Mouse (Mus musculus) c-Kit-positive CD71-positive TER-119-positive erythroid progenitor cells, embryonic 14.5 days (primary cell): ENCODE results near the gene Arel1.

ENCODE experiments used
- DNase-seq: peaks from one replicate; pipeline ENCODE4 v3.0.0-alpha.2; 2013; ENCODE audit warnings: low spot score

The Arel1 gene

DNA sequence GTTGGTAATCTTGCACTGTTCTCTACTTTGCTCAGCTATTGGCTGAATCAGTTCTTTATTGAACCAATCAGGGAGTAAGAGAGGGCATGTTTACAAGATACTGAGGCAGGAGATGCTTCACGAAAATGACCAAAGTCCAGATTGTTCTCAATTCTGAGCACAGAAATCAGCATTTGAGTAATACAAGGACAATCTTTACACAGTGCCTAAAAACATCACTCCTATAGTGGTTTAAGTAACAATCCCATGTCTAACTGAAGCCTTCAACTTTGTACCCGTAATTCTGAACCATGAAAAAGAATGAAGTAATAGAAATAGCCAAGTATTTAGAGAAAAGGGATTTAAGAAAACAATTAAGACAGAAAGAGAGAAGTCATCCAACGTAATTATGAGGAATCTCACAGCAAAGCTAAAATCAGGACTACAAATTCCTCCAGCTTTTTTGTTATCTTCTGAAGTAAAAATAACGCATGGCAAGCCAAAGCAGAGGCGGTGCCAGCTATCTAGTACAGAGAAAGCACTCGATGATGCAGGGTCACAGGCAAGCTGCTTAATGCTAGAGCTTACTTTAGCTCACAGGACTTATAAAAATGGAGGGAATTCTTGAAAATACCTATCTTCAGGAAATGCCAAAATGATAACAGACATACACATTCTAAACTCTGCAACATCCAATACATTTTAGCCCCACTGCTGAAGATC, 22.0 kb downstream of the Arel1 start:
- no peak for DNase-seq

DNA sequence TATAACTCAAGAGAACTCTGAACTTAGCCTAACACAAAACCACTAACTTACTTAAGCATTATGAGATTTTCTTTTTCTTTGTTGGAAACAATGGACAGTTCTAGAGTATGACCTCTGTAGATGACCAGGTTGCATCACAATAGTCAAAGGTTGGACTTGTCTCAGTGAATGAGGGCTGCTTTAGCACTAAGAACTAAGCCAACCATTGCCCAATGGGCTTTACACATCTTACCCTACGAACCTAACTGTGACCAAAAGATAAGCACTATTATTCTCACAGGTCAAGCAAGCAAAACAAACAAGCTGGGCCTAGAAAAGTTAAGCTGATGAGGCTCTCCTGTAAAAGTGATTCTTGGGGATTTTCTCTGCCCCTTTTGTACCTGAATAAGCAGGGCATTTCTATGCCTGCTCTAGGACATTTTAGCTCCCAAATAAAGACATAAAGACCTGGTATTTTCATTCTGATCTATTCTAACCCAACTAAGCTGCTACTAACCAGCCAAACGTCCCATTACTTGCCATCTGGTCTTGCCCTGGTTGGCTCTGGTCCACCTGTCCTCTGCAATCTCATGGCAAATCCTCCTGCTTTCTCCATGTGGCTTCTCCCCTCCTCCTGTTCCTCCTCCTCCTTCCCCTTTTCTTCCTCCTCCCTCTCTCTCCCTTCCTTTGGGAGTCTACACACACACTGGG, 22.7 kb downstream of the Arel1 start:
- DNase-seq = no peak

DNA sequence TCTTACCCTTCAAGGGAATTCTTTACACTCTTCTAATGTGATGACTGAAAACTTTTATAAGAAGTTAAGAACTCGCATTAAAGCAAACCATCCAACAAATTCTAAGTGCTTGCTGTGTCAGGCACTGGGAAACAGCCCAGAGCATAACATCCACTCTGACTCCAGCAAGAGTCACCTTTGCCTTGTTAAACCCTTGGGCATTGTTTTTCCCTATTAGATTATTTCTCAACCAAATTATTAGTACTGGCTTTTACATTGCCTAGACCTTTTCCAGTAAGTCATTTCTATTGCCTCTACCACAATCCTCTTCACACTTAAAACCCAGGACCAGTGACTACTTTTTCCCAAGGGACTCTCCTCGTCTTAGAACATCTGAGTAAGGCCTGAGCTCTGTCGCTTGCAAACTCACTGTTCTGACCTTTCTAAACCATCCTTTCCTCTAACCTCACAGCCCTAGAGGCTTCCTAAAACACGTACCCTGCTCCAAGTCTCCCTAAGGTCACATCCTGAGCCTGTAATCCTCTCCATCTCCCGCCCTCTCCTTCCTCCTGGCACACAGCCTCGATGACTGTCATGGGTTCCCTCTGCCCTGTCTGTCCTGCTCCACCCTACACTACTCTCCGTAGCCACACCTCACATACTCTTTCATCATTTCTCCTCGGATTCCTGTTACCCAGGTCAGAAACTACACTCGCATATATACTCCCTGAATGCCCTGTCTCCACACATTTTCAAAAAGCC, 25.7 kb downstream of the Arel1 start:
- DNase-seq = no peak

DNA sequence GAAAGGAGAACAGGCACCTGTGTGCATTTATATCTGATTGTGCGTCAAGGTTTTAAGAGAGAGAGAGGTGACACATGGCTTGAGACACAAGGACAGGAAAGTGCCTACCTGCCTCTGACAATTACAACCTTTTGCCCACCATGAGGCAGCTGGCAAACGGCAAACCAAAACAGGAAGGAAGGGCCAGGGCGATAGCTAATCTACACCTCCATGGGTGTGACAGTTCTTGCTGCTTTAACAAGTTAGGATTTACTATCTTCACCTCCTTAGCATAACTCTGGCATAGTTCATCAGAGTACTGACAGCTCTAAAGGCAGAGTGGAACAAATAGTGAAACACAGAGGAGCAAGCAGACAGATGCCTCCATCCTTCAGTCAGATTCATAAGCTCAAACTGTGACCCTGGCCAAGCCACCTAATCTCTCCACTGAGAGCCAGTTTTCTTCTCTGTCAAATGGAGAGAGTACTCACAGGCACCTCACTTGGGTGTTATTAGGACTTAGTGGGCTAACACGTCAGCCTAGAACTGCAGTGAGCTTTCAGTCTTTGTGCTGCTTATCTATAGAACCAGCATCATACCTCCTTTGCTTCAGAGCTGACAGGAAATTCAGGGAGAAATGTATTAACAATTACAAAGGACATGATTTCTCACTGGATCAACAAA, 26.4 kb downstream of the Arel1 start:
- no peak for DNase-seq

DNA sequence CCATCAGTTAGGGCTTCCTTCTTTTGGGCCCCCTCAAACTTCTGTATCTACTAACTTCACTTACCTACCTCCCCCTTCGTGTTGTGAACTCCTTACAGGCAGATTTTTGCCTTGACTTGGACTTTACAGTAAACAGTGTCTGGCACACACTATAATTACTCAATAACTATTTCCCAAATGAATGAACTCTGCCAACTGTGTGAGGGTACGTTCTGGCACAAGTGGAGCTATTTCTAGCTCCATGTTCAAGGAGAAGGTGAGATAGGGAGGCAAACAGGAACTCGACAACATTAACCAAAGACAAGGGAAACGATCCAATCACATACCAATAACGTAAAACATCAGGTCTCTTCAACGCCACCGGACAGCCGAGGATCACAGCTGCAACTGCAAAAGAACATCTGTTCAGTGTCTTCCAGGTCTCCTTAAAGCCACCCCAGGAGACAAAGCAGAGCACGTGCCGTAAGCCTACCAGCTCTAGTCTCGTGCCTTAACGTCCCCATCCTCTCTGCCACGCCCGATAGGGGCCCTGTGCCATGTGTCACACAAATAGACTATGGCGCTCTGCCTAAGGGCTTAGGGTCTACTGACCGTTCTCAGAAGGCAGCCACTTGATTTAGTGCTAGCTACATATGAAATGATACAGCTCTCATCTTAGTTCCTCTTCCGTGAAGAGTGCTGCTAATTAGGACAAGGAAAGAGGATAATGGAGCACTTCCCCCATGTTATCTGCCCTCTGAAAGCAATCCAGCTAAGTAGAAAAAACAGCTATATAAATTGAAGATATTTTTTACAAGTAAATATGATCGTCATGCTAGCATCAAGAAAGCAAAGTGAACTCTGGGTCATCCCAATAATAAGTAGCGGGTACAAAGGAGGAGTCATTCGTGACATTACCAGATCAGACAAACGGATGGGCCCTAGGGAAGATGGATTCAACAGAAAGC, 27.4 kb downstream of the Arel1 start:
- DNase-seq = no peak

DNA sequence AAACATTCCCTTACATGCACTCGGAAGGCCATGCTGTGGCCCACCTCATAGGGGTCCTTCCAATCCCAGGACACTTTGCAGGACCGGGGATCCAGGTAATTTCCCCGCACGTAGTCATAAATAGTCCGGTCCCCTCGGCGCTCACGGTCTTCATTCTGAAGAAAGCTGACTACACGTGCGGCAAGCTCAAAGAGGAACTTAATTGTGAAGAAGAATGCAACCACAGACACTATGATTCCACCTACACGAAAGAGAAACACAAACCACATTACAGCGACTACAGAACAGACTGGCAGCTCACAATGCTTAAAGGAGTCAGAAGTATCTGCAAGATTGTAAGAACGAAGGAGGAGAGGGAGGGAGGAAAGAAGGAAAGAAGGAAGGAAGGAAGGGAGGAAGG, 29.0 kb downstream of the Arel1 start:
- DNase-seq = no peak

DNA sequence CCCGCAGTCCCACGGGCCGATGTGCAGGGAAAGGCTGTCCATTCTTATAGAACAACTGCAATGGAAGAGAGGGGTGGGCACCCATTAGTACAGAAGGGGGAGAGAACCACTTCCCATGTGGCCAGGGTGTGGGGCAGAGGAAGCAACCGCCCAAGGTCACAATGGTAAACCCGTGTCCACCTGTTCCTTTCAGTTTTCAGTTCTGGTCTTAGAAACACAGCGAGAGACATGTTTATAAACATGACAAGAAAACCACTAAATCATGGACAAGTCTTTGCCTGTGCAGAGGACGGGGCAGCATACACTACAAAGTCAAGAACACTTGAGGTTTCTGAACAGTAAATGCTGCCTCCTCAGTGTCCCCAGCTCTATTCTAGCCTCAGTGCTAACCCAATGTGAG, 30.4 kb downstream of the Arel1 start:
- DNase-seq = no peak

DNA sequence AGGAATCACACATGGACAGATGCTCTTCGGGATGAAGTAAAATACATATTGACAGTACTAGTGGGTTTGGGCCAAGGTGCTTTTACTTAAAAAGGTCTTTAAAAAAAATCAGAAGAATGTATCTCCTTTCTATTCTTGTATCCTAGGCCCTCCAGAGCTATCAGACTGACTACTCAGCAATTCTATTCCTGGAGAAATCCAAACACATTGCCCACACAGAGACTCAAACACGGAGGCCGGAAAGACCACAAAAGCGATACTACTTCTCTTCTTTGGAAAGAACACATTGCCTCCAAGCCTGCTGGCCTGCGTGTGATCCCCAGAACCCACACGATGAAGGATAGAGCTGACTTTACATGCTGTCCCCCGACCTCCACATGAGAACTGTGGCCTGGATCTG, 31.6 kb downstream of the Arel1 start:
- DNase-seq = no peak

DNA sequence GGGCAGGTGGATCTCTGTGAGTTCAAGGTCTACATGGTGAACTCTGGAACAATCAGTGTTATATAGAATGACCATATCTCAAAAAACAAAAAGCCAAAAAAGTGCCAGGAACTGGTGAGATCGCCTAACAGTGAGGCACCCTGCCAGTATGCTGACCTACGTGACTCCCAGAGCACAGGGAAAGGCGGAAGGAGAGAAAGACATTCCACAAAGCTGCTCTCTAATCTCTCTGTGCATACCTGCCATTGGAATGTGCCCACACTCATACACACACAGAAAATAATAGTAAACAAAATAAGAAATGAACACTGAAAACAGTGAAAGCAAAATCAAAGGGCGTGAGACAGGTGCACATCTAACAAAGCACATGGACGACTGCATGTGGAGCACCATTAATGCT, 35.4 kb downstream of the Arel1 start:
- no peak for DNase-seq

DNA sequence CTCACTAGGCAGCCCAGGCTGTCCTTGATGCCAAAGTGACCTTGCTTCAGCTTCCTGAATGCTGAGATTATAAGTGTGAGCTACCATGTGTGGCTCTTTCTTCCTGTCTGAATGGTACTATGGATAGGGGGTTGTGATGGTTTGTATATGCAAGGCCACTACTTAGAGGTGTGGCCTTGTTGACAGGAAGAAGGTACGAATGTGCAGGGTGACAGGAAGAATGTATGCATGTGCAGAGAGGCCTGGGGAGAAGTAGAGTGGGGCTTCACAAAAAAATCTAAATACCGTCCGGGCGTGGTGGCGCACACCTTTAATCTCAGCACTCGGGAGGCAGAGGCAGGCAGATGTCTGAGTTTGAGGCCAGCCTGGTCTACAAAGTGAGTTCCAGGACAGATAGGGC, 38.5 kb downstream of the Arel1 start:
- no peak for DNase-seq

DNA sequence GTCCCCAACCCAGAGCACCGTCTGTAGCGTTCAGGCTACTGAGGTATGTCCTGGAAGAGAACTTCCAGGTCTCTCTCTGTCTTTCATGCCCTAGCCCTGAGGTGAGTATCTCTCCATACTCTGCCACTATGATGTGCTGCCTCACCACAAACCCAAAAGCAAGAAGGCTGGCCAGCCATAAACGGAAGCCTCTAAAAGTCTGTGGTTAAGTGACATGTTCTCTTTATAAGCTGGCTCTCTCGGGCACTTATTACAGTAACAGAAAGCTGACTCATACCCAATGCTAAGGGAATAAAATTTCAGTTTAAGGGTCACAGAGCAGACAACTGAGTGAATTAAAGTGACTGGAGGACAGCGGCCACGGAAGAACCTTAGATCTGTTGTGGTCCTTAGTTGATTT, 44.2 kb downstream of the Arel1 start:
- no peak for DNase-seq

DNA sequence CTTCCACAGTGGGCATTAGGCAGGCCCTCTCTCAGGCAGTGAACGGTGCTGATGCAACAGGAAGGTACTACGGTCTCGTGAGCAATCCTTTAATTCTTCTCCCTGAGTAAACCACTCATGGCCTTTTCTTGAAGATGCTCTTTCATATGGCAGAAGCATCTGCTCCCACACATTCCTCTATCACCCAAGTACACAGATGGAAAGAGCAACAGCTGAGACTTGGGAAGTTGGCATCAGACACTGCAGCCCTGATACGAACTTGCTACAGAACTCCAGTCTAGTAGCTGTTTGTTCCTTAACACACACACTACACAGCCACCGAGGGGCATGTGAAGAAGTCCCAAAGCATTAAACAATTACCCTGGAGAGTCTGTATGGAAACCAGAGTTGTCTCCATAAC, 46.4 kb downstream of the Arel1 start:
- no peak for DNase-seq

DNA sequence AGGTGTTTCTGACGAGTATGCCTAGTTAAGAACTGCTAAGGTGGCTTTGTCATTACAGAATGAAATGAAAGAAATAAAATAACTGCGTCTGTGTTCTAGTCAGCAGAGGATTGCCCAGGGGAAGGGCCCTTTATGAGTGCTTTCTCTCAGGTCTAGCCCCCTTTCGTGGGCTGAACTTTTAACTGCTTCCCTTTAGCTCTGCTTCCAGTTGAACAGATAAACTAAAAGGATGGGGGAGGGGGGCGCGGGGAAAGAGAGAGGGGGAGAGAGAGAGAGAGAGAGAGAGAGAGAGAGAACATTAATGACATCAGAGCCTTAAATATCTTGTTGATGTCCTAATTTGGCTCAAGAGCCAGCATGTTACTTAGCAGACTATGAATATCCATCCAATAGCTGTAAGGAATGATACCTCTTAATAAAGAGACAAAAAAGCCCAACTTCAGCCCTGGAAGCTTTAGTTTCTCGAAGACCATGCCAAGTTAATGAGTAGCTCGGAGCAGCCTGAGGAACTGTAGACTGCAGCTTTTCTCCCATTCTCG, 48.8 kb downstream of the Arel1 start:
- no peak for DNase-seq

DNA sequence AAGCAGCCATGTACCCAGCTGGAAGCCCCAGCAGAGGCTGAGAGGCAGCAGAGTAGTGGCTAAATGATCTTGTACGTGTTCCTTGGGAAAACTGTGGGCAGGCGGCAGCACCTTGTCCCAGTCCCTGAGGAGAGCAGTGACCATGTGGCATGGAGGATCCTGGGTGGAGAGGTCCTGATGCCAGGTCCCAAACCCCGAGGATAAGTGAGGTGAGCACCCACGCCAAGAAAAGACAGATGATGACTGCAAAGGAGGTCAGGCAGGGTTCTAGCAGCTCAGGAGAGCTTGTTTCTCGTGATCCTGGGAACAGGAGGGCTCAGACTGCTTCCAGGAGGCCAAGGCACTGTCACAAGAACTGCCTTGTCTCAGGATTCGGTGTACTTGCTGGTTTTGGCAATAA, 51.9 kb downstream of the Arel1 start:
- no peak for DNase-seq

DNA sequence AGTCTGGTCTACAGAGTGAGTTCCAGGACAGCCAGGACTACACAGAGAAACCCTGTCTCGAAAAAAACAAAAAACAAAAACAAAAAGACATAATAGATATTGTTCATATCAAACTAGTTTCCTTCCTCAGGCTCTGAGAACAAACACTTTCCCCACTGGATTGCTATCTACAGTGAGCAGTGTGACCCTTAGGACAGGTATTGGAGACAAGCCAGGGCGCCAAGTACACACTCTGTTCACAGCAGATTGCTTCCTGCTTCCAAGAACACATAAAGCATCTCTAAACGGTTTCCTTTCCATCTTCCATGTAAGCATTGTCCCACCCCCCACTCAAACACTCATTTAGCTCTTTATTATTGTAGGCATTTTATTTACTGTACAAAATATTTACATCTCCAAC, 52.9 kb downstream of the Arel1 start:
- no peak for DNase-seq

DNA sequence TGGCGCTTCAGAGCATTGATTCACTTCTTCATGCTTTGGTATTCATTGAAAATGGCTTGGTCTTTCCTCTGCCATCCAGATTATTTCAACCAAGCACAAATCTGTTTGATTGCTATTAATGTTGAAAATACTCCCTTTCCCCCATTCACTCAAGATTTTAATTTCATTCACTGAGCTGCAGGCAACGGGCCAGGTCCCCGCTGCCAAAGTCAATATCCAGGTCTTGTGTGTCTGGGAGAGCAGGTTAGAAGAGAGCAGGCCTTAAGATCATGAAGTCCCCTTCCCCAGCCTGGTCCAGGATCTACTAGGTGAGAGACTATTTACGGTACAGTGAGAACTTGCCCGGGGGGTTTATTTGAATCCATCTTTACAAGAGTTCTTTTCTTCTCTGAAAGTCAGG, 55.7 kb downstream of the Arel1 start:
- no peak for DNase-seq

DNA sequence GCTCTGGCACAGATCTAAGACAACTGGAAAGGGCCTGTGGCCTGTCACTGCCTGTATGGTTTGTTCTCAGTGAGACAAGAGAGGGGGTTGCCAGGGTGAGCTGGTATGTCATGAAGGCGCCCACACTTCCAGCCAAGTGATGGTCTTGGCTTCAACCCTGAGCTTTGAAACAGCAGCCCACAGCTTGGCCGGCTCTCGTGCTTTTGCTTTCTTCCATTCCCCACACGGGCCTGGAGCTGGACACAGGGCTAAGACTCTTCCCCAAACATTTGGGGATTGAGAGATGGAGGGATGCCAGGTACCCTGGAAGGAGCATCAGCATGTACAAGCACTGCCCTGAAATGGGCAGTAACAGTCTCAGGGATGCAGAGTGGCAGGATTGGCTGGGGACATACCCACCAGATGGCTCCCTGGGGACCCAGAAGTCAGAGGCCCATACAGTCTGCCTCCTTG, 58.0 kb downstream of the Arel1 start:
- no peak for DNase-seq

DNA sequence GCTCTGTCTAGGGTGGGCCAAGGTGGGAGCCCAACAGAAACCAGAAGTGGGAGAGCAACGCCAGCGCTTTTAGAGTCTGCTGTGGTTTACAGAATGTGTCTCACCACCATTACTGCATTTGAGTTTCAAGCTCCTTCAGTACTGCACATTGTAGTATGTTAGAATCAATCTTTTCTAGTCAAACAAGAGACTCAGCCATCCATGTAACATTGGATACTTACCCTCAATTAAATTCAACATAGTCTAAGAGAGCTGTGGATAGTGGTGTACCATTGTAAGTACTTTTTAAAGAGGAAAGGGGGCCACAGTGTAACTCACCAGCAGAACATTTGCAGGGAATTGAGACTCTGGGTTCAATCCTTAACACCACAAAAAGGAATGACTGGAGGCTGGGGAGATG, 59.1 kb downstream of the Arel1 start:
- DNase-seq = no peak

DNA sequence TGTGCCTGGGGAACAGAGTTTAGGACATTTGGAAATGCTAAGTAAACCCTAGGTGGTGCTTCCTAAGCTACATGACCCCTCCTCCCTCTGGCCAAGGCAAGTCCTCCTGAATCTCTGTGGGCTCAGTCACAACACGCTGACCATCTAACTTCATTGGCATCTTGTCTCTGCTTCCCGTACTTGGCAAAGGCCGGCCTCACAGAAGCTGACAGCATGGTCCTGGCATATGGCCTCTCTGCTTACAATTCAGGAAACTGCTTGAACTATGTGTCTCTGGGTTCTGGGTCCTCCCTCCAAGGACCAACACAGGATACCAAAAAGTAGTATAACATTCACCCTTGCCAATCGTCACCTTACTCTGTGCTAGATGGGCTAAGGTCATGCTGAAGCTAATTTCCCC, 60.6 kb downstream of the Arel1 start:
- no peak for DNase-seq

DNA sequence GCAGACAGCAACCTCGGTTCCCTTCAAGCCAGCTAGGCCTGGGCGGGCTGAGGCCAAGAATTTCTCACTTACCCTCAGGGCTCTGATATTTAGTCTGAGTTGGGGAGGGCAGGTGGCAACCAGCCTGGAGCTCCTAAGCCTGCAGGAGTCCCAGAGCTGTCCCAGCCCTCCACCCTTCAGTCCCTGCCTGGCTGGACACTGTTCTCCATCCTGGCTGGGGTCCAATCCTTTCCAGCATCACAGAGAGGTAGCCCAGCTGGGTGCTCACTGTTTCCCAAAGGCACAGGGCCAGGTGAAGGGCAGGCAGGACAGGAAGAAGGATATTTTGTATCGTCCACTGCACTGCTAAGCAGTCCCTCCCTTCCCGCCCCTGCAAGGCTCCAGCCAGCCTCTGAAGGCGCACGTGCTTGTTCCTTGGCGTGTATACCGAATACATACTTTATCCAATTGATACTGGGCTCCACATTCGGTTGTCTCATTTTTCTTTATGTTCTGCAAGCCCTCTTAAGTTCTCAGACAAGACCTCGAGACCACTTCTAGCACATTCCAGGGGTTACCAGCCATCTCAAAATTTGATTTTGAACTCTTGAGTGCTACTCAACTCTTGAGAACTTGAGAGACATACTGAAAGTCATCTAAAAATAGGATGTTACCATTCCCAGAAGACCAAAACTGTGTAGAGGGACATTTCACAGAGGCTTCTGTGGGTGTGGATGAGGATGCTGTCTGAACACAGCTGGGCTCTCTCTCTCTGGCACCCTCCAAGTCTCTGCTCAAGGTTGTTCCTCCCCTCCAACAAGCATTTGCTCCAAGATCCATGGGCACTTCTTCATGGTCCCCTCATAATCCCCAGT, 62.8 kb downstream of the Arel1 start:
- DNase-seq = no peak
